Mouse (Mus musculus) thymus, adult 2 months (tissue): Measurements from ENCODE around the gene Dnah8.

Experiments
- CTCF ChIP-seq: fragments of 200-500 bp; IDR thresholded peaks from 2 replicates; pipeline ENCODE4 v1.5.1; 2012; ENCODE audit warnings: mild to moderate bottlenecking, control low read depth, low read length, moderate library complexity, borderline replicate concordance; ENCODE audit not compliant: control insufficient read depth, poor library complexity, insufficient read depth; ENCODE audit errors: extremely low read depth
- POLR2A ChIP-seq: fragments of 200-500 bp; IDR thresholded peaks from 2 replicates; pipeline ENCODE4 v1.6.1; 2012; ENCODE audit warnings: mild to moderate bottlenecking, low read length, control low read depth, moderate library complexity; ENCODE audit not compliant: control insufficient read depth, poor library complexity, insufficient read depth; ENCODE audit errors: extremely low read depth

GRCm38 (mm10) chr17:30878626-30879025, 254.5 kb downstream of the Dnah8 start:
- TF ChIP-seq CTCF, result no peak
- TF ChIP-seq POLR2A, result no peak
